Mouse (Mus musculus) heart, embryonic 15.5 days (tissue): ENCODE data around the gene Myl7. TPM values are rescaled to one million over a fixed set of nuclear protein-coding genes. Genes with fewer than 3 reads are reported as not detected.

ENCODE experiments used
- ATAC-seq: fragments of 200-750 bp; cut with Nextera tagmentation; replicated peaks from 2 replicates; pipeline ENCODE4 v1.8.0; 2017; ENCODE audit warnings: low read depth, moderate TSS enrichment; ENCODE audit not compliant: insufficient number of reproducible peaks, insufficient read depth, low FRiP score
- H3K27ac ChIP-seq: fragments of 300-500 bp; sonication (generic); 2 replicates; pipeline ENCODE4 v1.5.1; 2015; ENCODE audit warnings: mild to moderate bottlenecking, inconsistent platforms
- H3K27me3 ChIP-seq: fragments of 300-500 bp; sonication (generic); 2 replicates; pipeline ENCODE4 v1.6.1; 2015; ENCODE audit warnings: inconsistent platforms
- H3K36me3 ChIP-seq: fragments of 300-500 bp; sonication (generic); 2 replicates; pipeline ENCODE4 v1.6.1; 2015; ENCODE audit warnings: mild to moderate bottlenecking, inconsistent platforms
- H3K4me1 ChIP-seq: fragments of 300-500 bp; sonication (generic); replicated peaks from 2 replicates; pipeline ENCODE4 v1.6.1; 2015; ENCODE audit warnings: inconsistent platforms
- H3K4me2 ChIP-seq: fragments of 300-500 bp; sonication (generic); 2 replicates; pipeline ENCODE4 v1.6.1; 2015; ENCODE audit warnings: inconsistent platforms, mild to moderate bottlenecking, moderate library complexity
- H3K4me3 ChIP-seq: fragments of 300-500 bp; sonication (generic); 2 replicates; pipeline ENCODE4 v1.5.1; 2015; ENCODE audit warnings: mild to moderate bottlenecking, inconsistent platforms
- H3K9ac ChIP-seq: fragments of 300-500 bp; sonication (generic); 2 replicates; pipeline ENCODE4 v1.6.1; 2015; ENCODE audit warnings: mild to moderate bottlenecking, inconsistent platforms
- H3K9me3 ChIP-seq: fragments of 300-500 bp; sonication (generic); replicated peaks from 2 replicates; pipeline ENCODE4 v1.6.1; 2016; ENCODE audit warnings: inconsistent platforms
- WGBS: fragments of 180-500 bp; shearing (Covaris S2); methylation state at CpG from one replicate; pipeline ENCODE4 v1.1.7; 2015; ENCODE audit warnings: mixed read lengths; 5-methylcytosine and 5-hydroxymethylcytosine counted together
- polyA plus RNA-seq: library from polyadenylated mRNA; unstranded; fragments of >200 nt; fragmentation: Nextera tagmentation; extraction: Ambion mirVana; gene quantifications from 2 replicates; pipeline ENCODE4 v1.2.1, GENCODE M21; 2015

Myl7 gene
- polyA plus RNA-seq, 1 experiment from 2014 or later: 4,168 TPM

GRCm38 (mm10) chr11:5887250-5887649 is 11.3 kb downstream of the Myl7 start:
- Histone ChIP-seq H3K4me3 (no peak overlapping the region), H3K4me1 (peaks cover 58% of the 10 kb centered on the region)

DNA sequence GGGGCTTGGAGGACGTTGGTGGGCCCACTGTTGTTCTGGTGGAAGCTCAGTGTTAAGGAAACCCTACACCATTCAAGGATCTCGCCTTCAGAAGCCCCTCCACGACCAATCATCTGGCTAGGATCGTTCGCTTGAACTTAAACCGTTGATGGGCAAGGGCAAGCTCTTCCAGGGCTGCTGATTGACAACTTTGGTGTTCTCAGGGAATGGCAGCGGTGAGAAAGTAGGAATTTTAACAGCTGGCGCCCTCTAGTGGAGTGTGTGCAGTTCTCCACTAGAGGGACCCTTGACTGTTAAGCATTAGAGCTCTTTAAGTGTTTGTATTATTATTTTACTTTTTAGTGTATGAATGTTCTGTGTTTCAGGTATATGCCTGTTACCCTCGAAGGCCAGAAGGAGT is 12.4 kb downstream of the Myl7 start:
- H3K9me3 ChIP-seq: no peaks in the 10 kb centered on the region
- no peak overlapping the region for H3K4me2 ChIP-seq
- H3K36me3 ChIP-seq: no peaks in the 10 kb centered on the region
- no peaks in the 10 kb centered on the region for H3K27me3 ChIP-seq
- ATAC-seq: no peak
- H3K27ac ChIP-seq: peak overlapping the region; percentile 48; the same call in 1 of the 2 replicates
- H3K4me3 ChIP-seq: no peak overlapping the region
- H3K9ac ChIP-seq: no peak overlapping the region; the same call in 1 of the 2 replicates
- WGBS: 14% methylated on average over 9 of the region's 9 CpGs
- H3K4me1 ChIP-seq: peaks cover 48% of the 10 kb centered on the region

More at GRCm38 (mm10) chr11:5887250-5887649, 11.3 kb downstream of the Myl7 start:
- H3K27ac ChIP-seq: peak overlapping the region; percentile 48
- no peaks in the 10 kb centered on the region for H3K27me3 ChIP-seq
- H3K9ac ChIP-seq: no peak overlapping the region
- no peak overlapping the region for H3K4me2 ChIP-seq
- no peaks in the 10 kb centered on the region for H3K9me3 ChIP-seq
- 46% methylated on average over 5 of the region's 5 CpGs for WGBS
- no peaks in the 10 kb centered on the region for H3K36me3 ChIP-seq
- ATAC-seq: no peak

GRCm38 (mm10) chr11:5882518-5882917 is 16.1 kb downstream of the Myl7 start:
- 49% methylated on average over 8 of the region's 8 CpGs for WGBS
- no peaks in the 10 kb centered on the region for H3K27me3 ChIP-seq
- no peak overlapping the region for H3K9ac ChIP-seq
- H3K4me2 ChIP-seq: no peak overlapping the region
- H3K4me3 ChIP-seq: no peak overlapping the region
- no peaks in the 10 kb centered on the region for H3K36me3 ChIP-seq
- peak overlapping the region; percentile 2; the same call in 1 of the 2 replicates for H3K27ac ChIP-seq
- peaks cover 23% of the 10 kb centered on the region for H3K4me1 ChIP-seq
- no peaks in the 10 kb centered on the region for H3K9me3 ChIP-seq
- ATAC-seq: no peak

- H3K36me3 ChIP-seq: peaks cover 3% of the 10 kb centered on the region; the same call in 1 of the 2 replicates
- H3K9ac ChIP-seq: no peak overlapping the region
- no peaks in the 10 kb centered on the region for H3K27me3 ChIP-seq
- H3K4me1 ChIP-seq: peaks cover 24% of the 10 kb centered on the region
- H3K4me2 ChIP-seq: no peak overlapping the region
- H3K27ac ChIP-seq: no peak overlapping the region
- H3K9me3 ChIP-seq: no peaks in the 10 kb centered on the region
- no peak overlapping the region for H3K4me3 ChIP-seq
- ATAC-seq: no peak
- 60% methylated on average over 5 of the region's 5 CpGs for WGBS
Measured at GRCm38 (mm10) chr11:5879905-5880304, 18.7 kb downstream of the Myl7 start.

- H3K9me3 ChIP-seq: no peaks in the 10 kb centered on the region
- H3K27me3 ChIP-seq: no peaks in the 10 kb centered on the region
- WGBS: 35% methylated on average over 8 of the region's 8 CpGs
- H3K36me3 ChIP-seq: peaks cover 11% of the 10 kb centered on the region
- no peak for ATAC-seq
- peak overlapping the region; percentile 79 for H3K4me2 ChIP-seq
- H3K27ac ChIP-seq: peak overlapping the region; percentile 87
- H3K9ac ChIP-seq: peak overlapping the region; percentile 49
- peaks cover 24% of the 10 kb centered on the region for H3K4me1 ChIP-seq
- H3K4me3 ChIP-seq: peak overlapping the region; percentile 87
Measured at GRCm38 (mm10) chr11:5878661-5879060, 19.9 kb downstream of the Myl7 start.

GRCm38 (mm10) chr11:5877921-5878526 is 20.6 kb downstream of the Myl7 start, which contains the start of gene Pold2:
TSS of gene Pold2 (minus strand) at chr11:5878292.
- Histone ChIP-seq H3K9ac (peak within 1 kb of the TSS; percentile 81), H3K4me1 (peaks cover 24% of the 10 kb centered on the region), H3K4me3 (peak within 1 kb of the TSS; percentile 87), H3K27ac (peak within 1 kb of the TSS; percentile 87), H3K4me2 (peak within 1 kb of the TSS; percentile 79), H3K9me3 (no peaks in the 10 kb centered on the region), H3K36me3 (peaks cover 17% of the 10 kb centered on the region), H3K27me3 (no peaks in the 10 kb centered on the region)
- ATAC-seq: peak; percentile 97
- under 1% methylated on average over 52 of the region's 52 CpGs for WGBS

- Histone ChIP-seq H3K27me3 (no peaks in the 10 kb centered on the region), H3K4me3 (peak overlapping the region; percentile 87), H3K4me1 (peaks cover 24% of the 10 kb centered on the region), H3K9me3 (no peaks in the 10 kb centered on the region), H3K4me2 (peak overlapping the region; percentile 79), H3K9ac (peak overlapping the region; percentile 81), H3K36me3 (peaks cover 23% of the 10 kb centered on the region), H3K27ac (0 out of 2 replicates have a peak overlapping the region, but pooled peaks have one; percentile 10)
- 2% methylated on average over 5 of the region's 5 CpGs for WGBS
- ATAC-seq: no peak
Measured at GRCm38 (mm10) chr11:5877421-5877820, 21.2 kb downstream of the Myl7 start.

GRCm38 (mm10) chr11:5873192-5873591 is 25.4 kb downstream of the Myl7 start:
- no peak overlapping the region for H3K27ac ChIP-seq
- H3K4me3 ChIP-seq: no peak overlapping the region
- 95% methylated on average over 9 of the region's 9 CpGs for WGBS
- H3K9ac ChIP-seq: no peak overlapping the region
- no peak overlapping the region for H3K4me2 ChIP-seq
- no peak for ATAC-seq
- H3K27me3 ChIP-seq: no peaks in the 10 kb centered on the region
- H3K36me3 ChIP-seq: peaks cover 50% of the 10 kb centered on the region
- no peaks in the 10 kb centered on the region for H3K9me3 ChIP-seq
- peaks cover 17% of the 10 kb centered on the region for H3K4me1 ChIP-seq

GRCm38 (mm10) chr11:5872707-5873106 is 25.9 kb downstream of the Myl7 start:
- 91% methylated on average over 11 of the region's 11 CpGs for WGBS
- H3K27me3 ChIP-seq: no peaks in the 10 kb centered on the region
- no peak overlapping the region for H3K4me3 ChIP-seq
- H3K4me2 ChIP-seq: no peak overlapping the region
- peaks cover 50% of the 10 kb centered on the region for H3K36me3 ChIP-seq
- ATAC-seq: no peak
- no peaks in the 10 kb centered on the region for H3K9me3 ChIP-seq
- H3K4me1 ChIP-seq: peaks cover 17% of the 10 kb centered on the region
- H3K9ac ChIP-seq: no peak overlapping the region
- no peak overlapping the region for H3K27ac ChIP-seq

GRCm38 (mm10) chr11:5870069-5870468 is 28.5 kb downstream of the Myl7 start:
- Histone ChIP-seq H3K36me3 (peaks cover 49% of the 10 kb centered on the region), H3K4me2 (no peak overlapping the region), H3K4me1 (no peaks in the 10 kb centered on the region), H3K9me3 (no peaks in the 10 kb centered on the region), H3K27me3 (no peaks in the 10 kb centered on the region), H3K27ac (no peak overlapping the region), H3K9ac (no peak overlapping the region), H3K4me3 (no peak overlapping the region)
- WGBS: 78% methylated on average over 16 of the region's 16 CpGs
- no peak for ATAC-seq

DNA sequence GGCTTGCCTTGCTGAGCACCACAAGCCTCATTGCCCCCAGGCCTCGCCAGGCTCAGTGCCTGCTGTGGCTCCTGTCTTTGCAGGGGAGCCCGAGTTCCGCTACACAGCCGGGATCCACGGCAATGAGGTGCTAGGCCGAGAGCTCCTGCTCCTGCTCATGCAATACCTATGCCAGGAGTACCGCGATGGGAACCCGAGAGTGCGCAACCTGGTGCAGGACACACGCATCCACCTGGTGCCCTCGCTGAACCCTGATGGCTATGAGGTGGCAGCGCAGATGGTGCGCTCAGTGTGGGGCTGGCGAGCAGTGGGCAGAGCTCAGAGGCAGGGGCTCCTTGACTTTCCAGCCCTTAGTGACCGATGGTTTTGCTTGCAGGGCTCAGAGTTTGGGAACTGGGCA is 29.3 kb downstream of the Myl7 start:
- no peak overlapping the region for H3K27ac ChIP-seq
- H3K4me2 ChIP-seq: no peak overlapping the region
- no peaks in the 10 kb centered on the region for H3K9me3 ChIP-seq
- 91% methylated on average over 16 of the region's 16 CpGs for WGBS
- ATAC-seq: no peak
- peaks cover 42% of the 10 kb centered on the region for H3K36me3 ChIP-seq
- H3K27me3 ChIP-seq: no peaks in the 10 kb centered on the region
- no peaks in the 10 kb centered on the region for H3K4me1 ChIP-seq
- H3K4me3 ChIP-seq: no peak overlapping the region
- H3K9ac ChIP-seq: no peak overlapping the region

- Histone ChIP-seq H3K9ac (no peak overlapping the region), H3K36me3 (peaks cover 36% of the 10 kb centered on the region), H3K4me2 (no peak overlapping the region), H3K4me1 (no peaks in the 10 kb centered on the region), H3K27ac (no peak overlapping the region), H3K27me3 (0 out of 2 replicates have a peak, but pooled peaks cover 3% of the 10 kb centered on the region), H3K9me3 (no peaks in the 10 kb centered on the region), H3K4me3 (no peak overlapping the region)
- 88% methylated on average over 12 of the region's 12 CpGs for WGBS
- ATAC-seq: no peak
Measured at GRCm38 (mm10) chr11:5868324-5868723, 30.3 kb downstream of the Myl7 start.
